Mouse (Mus musculus): ENCODE measurements around the gene Pde2a.

Gene Pde2a

DNA sequence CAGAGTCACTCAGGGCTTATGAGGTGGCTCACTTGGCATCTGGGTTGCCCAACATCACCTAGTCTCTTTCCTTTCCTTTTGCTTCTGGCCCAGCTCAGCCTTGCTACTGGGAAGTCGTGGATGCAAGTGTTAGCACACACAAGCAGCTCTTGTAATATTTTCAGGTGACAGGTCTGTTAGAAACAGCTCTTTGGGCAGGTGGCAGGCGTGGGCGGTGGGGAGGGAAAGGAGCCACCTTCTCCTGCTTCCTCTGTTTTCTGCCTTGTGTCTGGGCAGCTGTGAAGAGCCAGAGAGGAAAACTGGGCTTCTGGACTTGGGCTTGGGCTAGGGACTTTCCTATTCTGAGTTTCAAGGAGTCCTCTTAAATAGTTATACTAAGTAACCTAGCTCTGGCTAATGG, 54.5 kb downstream of the Pde2a start:
- 65% methylated on average over 3 of the region's 3 CpGs for WGBS

DNA sequence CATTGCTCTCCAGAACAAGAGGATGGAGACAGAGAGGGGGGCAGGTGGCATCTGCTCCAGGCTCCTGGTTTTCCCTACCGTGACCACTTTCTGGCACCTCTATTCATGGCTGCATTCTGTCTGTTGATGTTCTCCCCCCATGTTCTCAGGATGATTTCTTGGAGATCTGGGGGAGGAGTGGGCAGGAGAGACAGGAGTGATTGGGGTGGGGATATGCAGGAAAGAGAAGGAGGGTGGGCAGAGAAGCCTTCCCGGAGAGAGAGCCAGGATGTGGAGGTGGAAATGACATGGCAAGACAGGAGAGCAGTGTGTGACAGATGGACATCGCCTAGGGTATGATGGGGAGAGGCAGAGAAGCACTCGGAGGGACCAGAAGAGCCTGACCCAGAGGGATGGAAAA, 55.0 kb downstream of the Pde2a start:
- WGBS, result 38% methylated on average over 4 of the region's 4 CpGs

DNA sequence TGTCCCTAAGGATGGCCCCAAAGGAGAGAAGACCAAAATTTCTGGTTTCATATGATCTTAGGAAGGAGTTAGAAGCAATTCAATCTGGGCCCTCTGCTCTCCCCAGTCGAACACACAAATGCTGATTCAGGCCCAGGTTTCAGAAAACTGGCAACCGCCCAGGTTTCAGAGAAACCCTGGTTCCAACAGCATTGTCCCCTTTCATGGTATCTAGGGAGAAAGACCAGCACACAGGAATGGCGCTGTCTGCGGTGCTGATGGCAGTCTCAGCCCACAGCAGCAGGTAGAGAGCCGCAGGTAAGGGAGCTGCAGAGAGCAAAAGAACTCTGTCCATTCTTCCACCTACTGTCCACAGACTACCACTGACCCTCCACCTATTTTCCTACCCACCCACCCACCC, 55.7 kb downstream of the Pde2a start:
- 59% methylated on average over 5 of the region's 5 CpGs for WGBS

DNA sequence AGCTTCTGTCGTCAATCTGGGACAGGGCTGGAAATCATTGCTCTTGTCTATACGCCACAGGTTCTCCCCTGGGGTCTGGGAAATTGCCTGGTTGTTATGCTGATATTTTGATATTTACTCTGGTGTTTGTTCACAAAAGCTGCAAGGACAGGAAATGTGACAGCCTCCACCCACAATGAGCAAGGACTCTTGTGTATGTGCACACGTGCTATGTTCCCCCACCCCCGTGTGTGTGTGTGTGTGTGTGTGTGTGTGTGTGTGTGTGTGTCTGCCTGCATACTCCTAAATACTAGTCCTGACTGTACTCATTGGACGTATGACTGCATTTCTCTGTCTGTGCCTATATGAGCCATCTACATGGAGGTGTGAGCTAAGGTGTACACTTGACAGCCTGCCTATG, 56.6 kb downstream of the Pde2a start:
- 44% methylated on average over 5 of the region's 5 CpGs for WGBS

DNA sequence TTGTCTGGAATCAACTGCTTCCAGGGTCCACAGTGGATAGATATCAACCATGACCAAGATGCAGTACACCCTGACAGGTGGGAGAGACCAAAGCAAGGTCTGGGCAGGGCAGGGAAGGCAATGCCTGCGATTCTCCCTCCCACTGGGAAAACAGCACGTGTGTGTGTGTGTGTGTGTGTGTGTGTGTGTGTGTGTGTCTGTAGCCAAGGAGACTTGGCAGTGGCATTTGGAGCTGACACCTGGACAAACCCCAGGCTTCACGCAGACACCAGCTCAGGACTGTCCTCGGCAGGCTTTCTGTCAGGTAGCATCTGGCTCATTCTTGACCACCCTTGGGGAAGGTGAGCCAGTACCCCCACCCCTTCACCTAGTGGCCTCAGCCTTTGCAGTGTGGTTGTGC, 58.4 kb downstream of the Pde2a start:
- 30% methylated on average over 4 of the region's 4 CpGs for WGBS

DNA sequence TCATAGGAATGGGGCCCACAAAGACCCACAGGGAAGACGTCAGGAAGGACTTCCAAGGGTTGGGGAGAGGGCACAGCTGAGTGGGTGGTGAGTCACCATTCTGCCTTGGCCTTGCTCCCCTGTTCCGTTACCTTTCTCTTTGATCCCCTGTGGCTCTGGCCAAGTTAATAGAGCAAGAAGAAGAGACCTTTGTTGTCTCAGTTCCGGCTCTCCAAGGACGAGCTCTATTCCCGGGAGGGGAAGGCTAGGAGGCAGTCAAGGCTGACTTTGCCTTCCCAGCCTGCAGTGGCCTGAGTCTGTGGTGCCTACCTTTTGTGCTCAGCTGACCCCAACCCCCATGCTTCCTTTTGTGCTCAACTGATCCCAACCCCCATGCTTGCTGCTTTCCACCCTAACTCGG, 59.2 kb downstream of the Pde2a start:
- WGBS, result 55% methylated on average over 6 of the region's 6 CpGs

DNA sequence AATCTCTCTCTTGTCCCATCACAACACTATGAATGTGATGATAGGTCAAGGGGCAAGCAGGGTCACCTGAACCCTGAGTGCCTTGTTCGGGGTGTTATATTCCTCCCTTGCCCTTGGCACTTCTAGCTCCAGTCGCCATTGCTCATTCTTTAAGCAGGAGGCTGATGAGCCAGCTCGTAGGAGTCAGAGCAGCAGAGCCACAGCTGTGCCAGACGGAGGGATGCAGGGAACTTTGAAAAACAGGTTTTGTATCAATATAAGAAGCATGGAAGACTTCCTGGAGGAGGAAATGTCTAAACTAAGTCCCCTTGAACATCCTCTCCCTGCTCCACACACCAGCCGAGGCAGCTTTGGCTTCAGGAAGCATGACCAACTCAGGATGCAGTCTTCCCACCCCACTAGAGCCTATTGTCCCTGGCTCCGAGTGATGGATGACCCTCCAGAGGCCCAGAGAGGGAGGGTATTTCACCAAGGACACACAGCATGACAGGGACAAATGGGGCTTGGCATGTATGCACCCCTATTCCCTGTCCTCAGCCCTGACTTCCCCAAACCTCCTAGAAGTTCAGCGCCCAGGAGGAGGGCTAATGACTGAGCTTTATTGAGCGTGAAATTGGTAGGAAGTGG, 60.5 kb downstream of the Pde2a start:
- WGBS, result 40% methylated on average over 8 of the region's 8 CpGs

DNA sequence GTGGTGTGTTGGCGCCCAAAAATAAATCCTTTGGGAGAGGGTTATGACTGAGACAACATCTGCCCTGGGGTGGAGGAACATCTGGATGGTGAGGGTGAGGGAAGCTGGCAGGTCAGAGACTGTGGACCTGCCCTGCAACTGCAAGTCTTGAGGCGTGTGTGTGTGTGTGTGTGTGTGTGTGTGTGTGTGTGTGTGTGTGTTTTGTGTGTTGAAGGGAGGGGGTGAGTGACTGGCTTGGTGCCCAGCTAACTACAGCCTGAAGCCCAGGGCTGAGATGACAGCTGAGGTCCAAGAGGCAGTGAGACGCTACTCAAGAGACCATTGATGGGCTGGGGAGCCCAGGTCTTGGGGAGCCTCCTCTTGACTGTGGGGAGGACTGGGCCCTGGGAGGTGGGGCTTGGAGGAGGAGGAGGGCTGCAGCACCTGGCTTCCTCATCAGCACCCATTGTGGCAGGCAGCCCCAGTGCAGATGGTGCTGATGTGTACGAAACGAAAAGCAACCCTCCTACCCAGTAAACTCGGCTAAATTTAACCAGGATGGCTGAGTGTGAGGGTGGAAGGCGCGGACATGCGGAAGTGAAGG, 61.1 kb downstream of the Pde2a start:
- 35% methylated on average over 9 of the region's 9 CpGs for WGBS

DNA sequence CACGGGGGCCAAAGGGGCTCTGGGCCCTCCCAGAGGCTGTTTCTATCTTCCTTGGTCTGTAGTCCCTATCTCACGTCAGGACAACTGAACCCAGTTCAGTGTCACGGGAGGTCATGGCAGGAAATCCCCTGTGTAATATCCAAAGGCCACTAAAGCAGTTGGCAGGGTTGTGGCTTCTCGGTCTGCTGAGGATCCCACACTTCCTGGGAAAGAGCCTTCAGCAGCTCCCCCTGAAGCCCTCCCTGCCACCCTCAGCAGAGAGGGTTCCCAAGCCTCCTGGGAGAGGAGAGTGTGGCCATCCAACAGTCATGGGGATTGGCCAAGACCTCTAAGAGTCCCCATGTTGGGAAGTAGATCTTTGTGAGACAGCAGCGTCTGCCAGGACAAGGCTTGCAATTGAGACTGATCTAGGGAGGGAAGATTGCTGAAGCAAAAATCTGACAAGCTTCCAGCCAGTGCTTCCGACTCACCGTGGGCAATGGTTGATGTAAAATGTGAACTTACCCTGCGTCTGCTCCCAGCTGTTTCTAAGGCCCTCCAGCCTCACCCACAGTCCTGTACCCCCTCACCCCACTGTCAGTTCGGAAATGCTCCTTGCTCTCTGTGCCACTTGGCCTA, 62.1 kb downstream of the Pde2a start:
- 32% methylated on average over 9 of the region's 9 CpGs for WGBS

DNA sequence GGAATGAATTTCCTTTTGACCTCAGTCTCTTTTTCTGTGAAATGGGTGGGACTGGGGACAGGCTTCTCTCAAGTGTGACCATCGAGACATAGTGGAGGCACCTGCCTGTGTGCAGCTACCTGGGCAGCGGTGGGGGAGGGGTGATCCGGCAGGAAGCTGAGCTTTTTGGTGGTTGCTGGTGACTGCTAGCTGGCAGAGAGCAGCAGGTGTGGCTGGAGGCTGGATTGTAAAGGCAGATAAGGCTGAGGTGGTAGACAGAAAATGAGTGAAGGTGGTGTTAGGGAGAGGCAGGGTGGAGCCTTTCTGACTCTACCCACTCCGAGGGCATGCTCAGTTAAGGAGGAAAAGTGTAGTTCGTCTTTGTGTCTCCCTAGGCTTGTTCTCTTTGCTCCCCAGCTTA, 65.6 kb downstream of the Pde2a start:
- WGBS, result 62% methylated on average over 5 of the region's 5 CpGs

DNA sequence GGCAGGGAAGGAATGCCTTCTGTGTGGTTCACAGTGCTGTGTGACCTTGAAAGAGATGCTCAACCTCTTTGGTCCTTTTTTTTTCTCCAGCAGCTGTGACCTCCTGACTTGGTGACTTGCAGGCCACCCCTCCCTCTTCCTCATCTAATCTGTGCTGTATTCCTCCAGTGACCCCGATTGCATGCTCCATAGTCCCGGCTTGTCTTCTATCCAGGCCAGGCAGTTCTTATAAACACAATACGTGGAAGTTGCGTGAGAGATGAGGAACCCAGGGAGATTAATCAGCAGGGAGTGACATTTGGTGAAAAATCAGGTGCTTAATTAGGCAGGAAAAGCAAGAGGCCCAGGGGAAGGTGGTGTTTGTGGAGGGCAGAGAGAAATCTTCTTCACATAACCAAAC, 69.5 kb downstream of the Pde2a start:
- 61% methylated on average over 4 of the region's 4 CpGs for WGBS

DNA sequence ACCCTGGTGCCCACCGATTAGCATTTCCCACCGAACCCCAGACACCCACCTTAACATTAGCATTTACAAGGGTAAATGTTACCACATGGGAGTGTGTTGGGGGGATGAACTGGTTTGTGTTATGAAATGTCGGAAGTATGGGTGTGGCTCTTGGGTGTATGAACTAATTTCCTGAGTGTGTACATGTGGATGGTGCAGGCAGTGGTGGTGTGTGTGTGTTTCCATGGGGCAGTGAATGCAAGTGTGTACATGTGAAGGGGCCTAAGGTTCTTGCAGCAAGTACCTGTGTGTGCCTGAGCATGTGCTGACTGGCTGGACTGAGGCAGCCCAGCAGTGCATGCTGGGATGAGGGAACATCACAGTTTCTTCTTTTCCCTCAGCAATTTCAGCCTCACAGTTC, 76.9 kb downstream of the Pde2a start:
- WGBS, result 62% methylated on average over 3 of the region's 3 CpGs

DNA sequence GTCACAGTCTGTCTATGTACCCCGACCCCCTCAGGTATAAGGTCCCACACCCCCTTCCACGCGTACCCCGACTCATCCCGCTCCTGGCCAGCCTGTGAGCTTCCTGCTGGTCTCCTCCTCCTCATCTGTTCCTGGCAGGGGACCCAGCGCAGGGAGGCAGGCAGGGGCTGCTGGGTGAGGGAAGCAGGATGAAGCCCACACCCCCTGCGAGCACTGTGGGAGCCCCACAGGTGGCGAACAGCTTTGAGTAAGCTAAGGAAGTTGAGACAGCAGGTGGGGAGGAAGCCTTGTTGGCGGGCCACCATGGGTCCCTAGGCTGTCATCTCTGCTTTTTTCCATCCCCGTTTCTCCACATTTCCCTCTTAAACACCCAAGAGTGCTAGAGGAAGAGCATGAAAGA, 77.8 kb downstream of the Pde2a start:
- 37% methylated on average over 10 of the region's 10 CpGs for WGBS

DNA sequence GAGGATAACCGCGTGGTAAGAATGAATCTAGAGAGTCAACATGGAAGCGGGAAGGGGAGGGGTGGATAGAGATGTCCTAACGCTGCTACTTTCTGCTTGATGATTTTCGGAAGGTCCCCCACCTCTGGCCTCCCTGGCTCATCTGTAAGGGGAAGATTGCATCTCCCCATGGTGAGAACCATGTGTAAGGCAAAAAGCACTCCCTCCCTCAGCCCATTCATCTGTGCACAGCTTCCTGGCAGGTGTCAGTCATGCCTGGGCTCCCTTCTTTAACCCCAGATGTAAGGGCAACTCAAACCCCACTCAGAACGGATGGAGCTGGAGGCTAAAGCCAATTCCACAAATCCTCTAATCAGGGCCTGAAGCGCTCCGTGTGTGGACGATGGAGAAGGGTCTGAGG, 78.2 kb downstream of the Pde2a start:
- WGBS, result 76% methylated on average over 9 of the region's 9 CpGs

DNA sequence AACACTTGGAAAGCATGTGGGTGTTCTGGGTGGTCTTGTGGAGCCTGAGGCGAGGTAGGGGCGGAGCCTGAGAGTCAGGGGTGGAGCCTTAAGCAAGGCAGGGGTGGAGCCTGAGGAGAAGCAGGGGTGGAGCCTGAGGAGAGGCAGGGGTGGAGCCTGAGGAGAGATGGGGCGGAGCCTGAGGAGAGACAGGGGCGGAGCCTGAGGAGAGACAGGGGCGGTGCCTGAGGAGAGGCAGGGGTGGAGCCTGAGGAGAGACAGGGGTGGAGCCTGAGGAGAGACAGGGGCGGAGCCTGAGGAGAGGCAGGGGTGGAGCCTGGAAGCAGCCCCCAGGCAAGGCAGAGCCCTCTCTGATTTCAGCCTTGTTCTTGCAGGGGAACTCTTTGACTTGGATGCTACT, 79.7 kb downstream of the Pde2a start:
- WGBS, result 89% methylated on average over 6 of the region's 6 CpGs

DNA sequence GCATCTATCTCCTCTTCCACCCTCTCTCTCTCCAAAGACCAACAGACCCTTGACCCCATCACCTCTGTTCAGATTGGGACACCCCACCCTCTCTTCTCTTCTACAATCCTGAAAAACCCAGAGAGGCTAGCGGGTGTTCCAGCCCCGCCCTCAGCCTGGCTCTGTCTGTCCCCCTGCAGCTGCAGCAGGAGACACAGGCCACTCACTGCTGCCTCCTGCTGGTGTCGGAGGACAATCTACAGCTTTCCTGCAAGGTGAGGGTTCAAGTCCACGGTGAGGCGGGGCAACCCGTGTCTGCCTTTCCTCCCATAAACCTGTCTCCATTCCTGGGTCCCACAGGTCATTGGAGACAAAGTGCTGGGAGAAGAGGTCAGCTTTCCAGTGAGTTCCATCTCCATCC, 80.2 kb downstream of the Pde2a start:
- 67% methylated on average over 6 of the region's 6 CpGs for WGBS

DNA sequence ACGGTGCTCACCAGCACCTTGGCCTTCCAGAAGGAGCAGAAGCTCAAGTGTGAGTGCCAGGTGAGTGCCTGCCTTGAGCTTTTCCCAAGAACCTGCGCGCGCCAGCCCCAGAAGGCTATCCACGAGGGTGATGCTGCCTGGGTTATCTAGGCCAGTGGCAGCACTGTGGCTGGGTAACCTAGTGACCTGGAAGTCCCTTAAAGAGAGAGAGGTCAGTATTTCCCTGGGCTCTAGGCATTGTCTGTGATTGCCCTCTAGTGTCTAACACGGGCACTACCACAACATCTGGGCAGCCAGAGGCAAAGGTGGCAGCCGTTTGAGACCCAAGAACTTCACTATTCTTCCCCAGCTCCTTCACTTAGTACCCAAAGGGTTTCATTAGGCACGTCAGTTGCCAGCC, 81.9 kb downstream of the Pde2a start:
- 23% methylated on average over 8 of the region's 8 CpGs for WGBS

DNA sequence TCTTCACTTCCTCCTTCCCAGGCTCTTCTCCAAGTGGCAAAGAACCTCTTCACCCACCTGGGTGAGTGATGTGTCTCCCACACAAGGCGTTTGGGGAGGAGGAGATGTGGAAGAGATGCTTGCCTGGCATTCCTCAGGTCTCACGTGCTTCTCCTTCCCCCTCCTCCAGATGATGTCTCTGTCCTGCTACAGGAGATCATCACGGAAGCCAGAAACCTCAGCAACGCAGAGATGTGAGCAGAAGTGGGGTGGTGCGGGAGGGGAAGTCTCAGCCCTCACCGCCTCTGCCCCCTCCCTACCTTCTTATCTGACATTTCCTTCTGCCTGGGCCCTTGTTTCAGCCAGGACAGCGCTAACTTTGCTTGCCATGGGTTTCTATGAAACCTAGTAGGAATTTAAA, 82.3 kb downstream of the Pde2a start:
- WGBS, result 28% methylated on average over 7 of the region's 7 CpGs

DNA sequence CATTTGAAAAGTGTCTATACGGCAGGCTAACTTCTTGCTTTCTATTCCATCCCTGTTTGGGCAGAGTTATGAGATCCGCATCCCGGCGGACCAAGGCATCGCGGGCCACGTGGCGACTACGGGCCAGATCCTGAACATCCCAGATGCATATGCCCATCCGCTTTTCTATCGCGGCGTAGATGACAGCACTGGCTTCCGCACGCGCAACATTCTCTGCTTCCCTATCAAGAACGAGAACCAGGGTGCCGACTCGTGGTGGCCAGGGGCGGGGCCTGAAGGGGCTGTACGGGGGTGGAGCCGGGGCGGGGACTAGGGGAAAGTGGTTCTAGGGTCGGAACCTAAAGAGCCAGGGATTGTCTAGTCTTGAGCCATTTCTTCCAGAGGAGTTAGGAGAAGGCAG, 83.0 kb downstream of the Pde2a start:
- WGBS, result 24% methylated on average over 24 of the region's 24 CpGs

DNA sequence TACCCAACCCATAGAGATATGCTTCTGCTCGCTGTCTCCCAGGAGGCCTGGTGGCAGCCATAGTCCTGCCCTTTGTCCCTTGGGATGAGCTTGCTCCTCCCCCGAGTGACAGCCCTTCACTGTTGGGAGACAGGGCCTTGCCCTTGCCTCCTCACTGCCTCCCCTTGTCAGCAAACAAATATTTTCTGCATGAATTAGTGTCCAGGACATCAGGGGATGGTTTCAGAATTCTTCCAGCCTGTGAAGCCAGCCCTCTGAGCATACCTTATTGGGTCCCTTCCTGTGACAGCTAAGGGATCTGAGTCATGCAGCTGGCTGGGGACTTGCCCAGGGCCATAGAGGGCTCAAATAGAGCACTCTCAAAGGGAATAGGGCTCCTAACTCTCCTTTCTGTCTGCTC, 87.7 kb downstream of the Pde2a start:
- WGBS, result 69% methylated on average over 2 of the region's 2 CpGs

DNA sequence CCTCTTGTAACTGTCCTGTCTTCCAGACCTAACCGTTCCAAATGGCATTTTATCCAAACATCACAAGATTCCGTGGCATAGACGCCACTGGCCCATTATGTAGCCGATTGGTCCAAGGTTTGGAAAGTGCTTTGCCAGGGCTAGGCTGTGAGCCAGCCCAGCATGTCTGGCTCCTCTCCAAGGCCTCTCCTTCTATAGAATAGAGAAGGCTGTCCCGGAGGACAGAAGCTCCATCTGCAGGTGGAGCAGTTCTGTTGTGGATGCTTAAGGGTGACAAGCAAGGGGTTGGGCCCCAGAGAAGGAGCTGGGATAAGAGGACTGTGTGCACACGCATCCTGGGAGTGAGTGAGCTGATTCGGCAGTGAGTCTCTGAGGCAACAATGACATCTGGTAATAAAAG, 92.2 kb downstream of the Pde2a start:
- WGBS, result 23% methylated on average over 7 of the region's 7 CpGs

DNA sequence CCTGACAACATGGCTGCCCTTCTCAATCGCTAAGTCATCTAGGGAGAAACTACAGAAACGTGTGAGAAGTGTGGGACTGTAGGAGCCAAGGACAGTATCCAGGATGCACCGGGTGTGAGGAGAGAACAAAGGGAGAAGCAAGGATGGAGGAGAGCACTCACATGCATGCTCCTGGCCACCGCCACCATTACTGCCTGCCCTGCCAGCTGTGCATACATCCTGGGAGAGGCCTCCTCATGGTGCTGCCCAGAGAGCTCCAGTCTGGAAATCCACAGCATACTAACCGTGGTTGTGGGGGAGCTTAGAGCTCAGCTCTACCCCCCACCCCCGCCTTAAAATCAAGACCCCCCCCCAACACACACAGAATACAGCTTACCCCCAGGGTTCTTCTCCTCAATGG, 93.3 kb downstream of the Pde2a start:
- 50% methylated on average over 6 of the region's 6 CpGs for WGBS

DNA sequence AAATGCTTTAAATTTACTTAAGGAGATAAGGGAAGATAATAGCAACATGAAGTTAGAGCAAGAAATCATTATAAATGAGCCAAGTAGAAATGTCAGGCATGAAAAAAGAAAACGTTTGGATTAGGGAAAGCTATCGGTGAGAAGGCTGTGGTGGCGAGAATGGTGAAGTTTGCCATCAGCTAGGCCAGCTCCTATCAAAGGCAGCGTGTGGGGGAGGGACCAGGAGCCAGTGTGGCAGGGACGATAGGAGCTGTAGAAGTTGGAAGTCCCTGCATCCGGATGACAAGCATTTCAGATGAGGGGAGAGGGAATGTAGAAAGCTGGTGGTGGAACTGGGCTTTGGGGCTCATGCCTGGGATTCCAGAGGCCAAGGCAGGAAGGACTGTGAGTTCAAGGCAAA, 93.8 kb downstream of the Pde2a start:
- 31% methylated on average over 6 of the region's 6 CpGs for WGBS

DNA sequence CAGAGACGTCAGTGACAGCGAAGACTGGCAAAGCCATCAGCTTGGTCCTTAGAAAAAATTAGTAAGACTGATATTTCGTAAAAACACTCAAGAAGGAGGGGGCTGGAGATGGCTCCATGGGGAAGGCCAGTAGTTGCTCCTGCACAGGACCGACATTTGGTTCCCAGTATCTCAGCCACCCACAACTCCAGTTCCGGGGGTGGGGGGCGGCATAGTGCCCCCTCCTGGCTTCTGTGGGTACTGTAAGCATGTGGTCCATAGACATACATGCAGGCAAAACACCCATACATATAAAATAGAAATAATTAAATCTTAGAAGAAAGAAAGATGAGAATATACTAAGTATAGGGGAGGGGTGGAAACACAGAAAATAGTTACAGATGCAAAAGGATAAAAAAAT, 95.0 kb downstream of the Pde2a start:
- WGBS, result 61% methylated on average over 6 of the region's 6 CpGs

Measured in cerebral cortex, adult 2 months (tissue).